Mouse (Mus musculus) heart, adult 11 months (tissue): ENCODE measurements around the gene Ppfia3.

Experiments
- DNase-seq: peaks from one replicate; pipeline ENCODE4 v3.0.0; 2022

Gene Ppfia3

DNA sequence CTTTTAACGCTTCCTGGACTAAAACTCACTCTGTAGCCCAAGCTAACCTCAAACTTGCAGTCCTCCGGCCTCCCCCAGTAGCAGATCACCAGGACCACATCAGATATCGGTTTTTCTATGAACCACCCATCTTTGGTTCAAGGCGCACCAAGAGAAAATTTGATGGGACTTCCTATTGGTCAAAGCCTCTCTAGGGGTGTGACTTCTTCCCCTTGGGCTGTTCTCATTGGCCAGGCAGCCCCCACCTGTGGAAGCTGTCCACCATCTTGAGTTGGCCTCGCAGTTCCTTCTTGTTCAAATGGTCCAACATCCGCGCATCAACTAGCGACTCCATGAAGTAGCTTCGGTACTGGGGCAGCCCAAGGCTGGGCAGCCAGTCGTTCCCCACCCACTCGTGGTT lies 24.7 kb downstream of the Ppfia3 start:
- no peak for DNase-seq

DNA sequence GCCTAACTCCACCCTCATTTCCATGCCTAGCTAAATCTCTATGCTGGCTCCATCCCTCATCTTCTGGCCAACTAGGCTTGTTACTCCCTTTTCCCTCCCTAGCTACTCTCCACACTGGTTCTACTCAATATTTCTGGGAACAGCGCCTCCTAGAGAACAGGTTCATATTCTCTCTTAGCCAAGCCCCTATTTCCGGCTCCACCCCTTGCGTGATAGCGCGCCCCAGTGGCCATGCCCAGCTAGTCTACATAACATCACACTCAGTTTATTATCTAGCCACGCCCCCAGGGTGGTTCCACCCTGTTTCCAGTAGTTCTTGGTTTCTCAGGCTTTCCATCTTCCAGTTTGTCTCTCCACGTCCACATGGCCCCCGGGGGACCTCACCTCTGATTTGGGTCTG lies 25.5 kb downstream of the Ppfia3 start:
- peak; percentile 96 for DNase-seq

DNA sequence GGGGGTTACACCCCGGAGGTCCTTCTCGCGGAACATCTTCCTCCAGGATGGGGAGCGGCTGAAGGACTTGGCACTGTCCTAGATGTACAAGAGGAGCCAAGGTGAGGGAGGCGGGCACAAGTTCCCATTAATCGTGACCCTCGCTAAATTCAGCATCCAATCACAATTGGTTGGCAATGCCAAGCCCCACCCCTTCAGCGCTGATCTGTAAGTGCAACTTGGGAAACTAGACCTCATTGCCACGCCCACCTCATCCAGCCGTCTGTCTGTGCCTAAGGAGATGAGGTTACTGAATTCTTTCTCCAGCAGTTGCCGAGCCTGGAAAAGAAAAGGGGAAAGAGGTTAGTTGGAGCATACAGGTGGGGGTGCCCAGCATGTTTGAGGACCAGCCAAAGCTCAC lies 26.1 kb downstream of the Ppfia3 start:
- DNase-seq: peak; percentile 96

DNA sequence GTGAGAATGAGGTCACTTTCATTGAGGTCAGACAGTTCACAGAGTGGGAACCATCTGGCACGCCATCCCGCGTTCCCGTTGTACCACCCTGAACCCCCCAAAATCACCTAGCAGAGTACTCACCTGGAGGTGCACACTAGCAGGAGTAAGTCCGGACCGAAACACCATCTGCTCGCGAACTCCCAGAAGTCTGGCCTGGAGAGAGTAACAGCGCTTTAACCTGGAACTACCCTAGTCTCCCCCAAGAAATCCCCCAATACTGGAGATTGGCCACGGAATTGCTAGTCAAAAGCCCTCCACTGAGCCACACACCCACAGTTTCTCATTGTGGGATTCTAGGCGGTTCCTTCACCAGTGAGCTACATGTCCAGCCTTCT lies 26.8 kb downstream of the Ppfia3 start:
- peak; percentile 91 for DNase-seq

DNA sequence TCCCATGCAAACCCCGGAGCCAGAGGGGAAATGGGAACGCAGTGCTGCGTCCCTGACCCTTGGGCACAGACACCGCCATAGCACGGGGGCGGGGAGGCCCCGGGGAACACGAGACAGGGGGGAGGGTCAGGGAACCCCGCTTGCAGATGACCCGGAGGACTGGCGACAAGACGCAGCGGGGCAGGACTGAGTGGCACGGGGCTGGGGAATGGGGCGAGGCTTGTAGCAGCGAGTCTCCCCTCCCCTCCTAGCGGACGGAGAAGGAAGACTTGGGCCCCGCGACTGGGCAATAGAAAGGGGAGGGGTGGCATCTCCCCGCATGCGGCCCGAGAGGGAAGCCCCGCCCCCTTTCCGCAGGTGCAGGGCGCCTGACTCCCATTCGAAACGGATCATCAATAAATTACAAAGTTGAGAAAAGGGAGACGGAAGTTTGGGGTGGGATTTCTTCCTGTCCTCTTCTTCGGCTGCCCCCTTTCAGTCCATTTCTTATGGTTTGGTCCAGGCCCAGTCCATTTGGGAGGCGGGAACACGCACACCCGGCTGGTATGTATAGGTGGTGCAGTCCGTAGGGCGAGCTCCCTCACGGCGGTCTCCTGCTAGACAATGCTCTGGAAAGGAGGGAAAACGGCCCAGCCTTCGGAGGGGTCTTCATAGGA lies 27.3 kb downstream of the Ppfia3 start:
- peak; percentile 97 for DNase-seq

DNA sequence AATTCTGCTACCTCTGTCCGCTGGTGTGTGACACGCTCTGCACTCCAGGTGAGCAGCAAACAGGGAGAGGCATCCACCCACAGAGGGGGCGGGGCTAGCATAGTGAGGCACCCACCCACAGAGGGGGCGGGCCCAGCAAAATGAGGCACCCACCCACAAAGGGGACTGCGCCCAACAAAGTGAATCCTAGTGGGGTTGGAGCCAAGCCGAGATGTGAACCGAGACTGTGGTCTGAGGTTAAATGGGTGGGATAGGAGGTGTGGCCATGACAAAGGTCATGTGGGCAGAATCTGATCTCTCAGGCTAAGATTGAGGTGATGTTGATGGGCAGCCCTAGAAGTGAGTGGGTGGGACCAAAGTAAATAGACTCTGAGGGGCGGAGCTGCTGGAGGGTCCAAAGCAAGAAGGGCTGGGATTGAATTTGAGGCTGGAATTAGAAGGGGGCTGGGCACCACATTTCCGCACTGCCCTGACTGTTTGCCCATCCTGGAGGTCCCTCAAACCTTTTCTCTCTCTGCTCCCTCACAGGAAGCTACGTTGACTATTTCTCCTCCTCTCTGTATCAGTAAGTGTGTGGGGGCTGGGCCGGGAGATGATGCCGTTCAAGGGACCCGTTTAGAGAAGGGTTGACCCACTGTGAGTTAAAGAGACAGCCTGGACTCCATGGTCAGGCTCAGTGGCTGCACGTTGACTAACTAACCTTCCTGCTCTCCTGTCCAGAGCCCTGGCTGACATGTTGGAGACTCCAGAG lies 28.5 kb downstream of the Ppfia3 start:
- peak; percentile 94 for DNase-seq

DNA sequence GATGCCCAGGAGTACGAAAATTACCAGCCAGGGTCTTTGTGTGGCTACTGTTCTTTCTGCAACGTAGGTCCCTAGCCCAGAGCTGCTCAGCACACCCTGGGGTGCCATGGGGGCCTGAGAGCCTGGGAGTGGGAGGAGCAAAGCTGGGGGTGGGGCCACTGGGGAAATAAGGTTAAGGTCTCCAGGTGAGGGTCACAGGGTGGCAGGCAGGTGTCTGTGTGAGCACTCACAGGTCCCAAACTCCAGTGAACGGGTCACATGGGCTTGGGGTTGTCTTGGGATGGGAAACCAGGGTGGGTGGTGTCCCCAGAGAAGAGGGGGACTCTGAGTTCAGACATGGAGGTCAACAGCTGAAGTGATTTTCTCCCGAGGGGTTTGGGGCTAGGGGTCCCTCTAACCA lies 29.4 kb downstream of the Ppfia3 start:
- peak; percentile 92 for DNase-seq

DNA sequence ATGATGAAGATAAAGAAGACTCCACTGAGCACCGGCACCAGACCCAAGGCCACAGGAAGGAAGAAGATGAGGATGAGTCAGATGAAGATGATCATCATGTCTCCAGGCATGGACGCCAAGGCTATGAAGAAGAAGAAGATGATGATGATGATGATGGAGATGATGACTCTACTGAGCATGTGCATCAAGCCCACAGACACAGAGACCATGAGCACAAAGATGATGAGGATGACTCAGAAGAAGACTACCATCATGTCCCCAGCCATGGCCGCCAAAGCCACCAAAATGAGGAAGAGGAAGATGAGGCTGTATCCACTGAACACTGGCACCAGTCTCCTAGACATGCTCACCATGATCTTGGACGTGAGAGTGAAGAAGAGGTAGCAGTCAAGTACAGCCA lies 30.5 kb downstream of the Ppfia3 start:
- DNase-seq: no peak

DNA sequence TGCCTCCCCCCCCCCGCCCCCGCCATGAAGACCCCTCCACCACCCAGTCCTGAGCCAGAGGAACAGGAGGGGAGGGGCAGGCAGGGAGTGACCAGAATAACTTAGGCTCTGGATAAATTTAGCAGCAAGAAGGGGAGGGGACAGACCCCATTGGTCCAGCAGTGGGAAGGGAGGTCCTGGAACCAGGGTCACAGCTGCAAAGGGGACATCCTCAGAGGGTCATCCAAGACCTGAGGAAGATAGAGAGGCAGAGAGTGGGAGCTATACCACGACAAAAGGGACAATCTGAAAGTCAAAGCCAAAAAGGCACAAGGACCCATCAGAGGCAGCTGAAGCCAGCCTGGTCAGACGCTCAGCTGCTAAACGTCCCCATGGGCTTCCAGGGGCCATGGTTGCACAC lies 31.8 kb downstream of the Ppfia3 start, which contains the start of gene Hrc:
Gene Hrc, plus strand, starts transcription at position 235 of the 400 bp plus-strand sequence.
- DNase-seq: peak; percentile 98

DNA sequence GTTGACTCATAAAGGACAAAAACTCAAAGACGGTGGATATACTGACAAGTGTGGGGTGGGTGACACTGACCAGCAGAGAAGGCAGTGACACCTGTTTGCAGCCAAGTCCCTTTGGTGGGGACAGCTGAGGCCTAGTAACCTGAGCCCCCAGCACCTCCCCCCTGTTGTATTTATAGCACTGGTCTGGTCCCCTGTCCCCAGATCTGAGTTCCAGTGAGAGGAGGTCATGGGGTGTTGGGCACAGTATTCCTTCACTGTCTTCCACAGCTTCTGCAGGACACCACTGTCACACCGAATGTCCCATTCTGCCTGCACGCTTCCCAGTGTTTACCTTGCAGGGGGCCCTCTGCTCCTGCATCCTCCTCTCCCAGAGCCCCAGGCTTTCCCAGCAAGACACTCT lies 32.2 kb downstream of the Ppfia3 start:
- peak; percentile 98 for DNase-seq

DNA sequence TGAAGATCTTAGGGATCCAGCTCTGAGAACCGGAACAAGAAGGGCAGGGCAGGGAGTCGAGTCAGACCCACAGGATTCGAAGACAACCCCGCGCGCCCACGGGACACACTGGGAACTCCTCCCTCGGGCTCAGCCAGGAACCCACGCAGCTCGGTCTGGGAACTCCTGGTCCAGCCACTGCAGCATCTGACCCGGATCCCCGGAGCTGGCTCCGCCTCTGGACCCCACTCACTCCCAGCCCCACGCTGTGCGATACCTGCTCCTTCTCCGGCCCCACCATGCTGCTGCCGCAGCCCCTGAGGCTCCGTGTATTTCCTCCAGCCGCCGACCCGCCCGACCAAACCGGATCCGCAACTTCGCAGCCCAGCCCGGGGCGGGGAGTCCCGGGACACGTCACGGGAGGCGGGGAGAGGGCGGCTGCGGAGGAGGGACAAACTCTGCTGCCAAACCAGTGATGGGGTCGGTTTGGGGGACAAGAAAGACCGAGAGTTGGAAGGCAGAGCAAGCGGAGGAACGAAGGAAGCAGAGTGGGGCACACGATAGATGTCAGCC lies 33.3 kb downstream of the Ppfia3 start, which contains the start of gene Trpm4:
Gene Trpm4, minus strand, starts transcription at position 350 of the 552 bp plus-strand sequence.
- peak; percentile 99 for DNase-seq

DNA sequence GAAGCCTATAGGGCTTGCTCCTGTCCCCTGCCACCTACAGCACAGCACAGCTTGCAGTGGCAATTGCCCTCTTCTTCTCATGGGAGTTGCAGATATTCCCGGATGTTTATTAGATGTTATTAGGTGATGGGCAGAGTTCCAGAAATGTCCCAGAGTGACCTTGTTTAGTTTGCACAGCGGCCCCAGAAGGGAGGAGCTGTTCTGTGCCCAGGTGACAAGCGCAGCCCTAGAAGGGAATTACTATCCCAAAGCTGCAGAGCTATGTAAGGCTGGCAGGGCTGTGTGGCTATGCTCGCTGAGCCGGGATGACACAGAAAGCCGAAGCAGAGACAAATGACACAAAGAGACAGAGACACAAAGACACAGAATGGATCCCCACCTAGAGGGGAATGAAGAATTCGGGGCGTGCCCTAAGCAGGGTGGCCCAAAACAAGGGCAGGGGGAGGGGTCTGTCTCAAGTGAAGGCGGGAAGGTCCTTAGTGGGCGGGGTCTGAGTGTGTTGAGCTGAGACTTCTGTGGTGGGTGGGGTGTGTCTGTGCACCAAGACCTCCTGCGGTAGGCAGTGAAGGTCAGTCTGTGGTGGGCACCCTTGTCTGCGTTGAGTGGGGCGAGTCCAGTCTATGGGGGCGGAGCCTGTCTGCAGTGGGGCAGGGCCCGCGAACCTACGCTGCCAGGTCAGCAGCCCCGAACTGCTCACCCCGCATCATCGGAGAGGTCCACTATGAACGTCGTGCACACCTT lies 34.0 kb downstream of the Ppfia3 start:
- peak; percentile 97 for DNase-seq

DNA sequence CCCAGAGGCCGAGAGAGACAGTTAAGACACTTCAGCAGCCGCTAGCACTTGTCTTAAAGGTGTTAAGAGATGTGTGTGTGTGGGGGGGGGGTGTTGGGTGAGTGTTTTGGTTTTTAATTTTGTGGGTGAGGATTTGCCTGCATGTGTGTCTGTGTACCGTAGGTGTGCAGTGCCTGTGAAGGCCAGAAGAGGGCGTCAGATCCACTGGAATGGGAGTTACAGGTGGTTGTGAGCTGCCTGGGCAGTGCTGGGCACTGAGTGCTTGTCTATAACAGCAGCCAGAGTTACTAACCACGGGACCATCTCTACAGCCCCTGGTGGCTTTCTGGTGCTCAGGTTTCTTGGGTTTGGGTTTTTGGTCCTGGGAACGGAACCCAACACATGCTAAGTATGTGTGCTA lies 35.3 kb downstream of the Ppfia3 start:
- DNase-seq: no peak

DNA sequence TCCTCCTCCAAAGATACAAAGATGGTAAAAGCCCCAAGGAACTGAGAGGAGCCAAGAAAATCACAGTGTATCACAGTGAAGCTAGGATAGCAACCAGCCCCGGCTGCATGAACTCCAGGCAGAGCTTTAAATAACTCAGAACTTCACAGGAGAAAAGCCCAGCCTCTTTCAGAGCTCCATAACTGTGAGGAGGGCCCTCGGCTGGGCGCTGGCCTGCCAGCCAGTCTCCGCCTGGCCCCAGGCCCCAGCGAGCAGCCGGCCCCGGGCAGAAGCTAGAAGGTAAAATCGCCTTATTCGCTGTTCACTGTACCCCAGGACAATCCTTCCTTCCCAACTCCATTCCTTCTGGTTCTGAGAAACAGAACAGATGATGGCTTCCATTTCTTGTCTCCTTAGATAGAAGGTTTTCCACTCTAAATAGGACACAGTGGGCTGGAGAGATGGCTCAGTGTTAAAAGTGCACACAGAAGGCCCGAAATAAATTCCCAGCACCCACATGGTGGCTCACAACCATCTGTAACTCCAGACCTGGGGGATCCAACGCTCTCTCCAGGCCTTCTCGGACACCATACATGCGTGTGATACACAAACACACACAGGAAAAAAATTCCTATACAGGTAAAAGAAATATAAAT lies 37.9 kb downstream of the Ppfia3 start:
- no peak for DNase-seq

DNA sequence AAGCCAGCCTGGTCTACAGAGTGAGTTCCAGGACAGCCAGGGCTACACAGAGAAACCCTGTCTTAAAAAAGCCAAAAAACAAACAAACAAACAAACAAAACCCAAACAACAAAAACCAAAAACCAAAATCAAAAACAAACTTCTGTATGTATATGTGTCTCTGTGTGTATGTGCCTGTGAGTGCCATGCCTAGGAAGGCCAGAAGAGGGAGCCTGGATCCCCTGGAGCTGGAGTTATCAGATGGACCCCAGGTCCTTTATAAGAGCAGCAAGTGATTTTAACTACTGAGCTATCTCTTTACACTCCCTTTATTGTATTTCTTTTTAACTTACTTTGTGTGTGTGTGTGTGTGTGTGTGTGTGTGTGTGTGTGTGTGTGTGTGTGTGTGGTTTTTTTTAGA lies 41.0 kb downstream of the Ppfia3 start:
- DNase-seq: no peak

DNA sequence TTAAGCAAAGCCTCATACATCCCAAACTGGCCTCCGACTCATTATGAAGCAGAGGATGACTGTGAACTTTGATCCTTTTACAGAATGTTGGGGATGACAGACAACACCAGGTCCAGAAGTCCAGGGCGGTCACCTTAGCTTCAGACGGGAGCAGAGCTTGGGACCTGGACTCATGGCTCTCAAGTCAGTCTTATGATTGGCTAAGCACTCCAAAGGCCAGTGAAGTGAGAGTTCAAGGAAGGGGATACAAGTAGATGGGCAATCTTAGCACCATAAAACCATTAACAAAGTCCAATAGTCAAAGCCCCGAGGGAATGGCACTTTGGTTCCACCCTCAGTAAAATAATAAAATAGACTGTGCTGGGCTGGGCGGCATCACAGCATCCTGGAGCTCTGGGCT lies 43.8 kb downstream of the Ppfia3 start:
- no peak for DNase-seq

DNA sequence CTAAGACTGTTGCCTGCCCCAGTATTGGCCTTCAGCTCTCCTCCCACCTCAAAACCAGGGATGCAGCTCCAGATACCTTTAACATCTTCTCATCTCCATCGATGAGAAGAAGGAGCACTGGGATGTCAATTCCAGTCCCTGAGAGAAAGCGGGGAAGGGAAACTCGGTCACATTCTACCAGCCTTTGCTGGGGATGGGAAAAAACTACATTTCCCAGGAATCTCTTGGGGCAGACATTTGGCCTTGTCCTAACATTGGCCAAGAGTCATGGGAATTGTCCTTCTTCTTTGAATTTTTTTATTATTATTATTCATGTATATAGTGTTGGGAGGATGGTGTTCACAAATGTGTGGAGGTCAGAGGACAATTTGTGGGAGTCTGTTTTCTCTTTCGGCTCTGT lies 44.6 kb downstream of the Ppfia3 start:
- DNase-seq: no peak

DNA sequence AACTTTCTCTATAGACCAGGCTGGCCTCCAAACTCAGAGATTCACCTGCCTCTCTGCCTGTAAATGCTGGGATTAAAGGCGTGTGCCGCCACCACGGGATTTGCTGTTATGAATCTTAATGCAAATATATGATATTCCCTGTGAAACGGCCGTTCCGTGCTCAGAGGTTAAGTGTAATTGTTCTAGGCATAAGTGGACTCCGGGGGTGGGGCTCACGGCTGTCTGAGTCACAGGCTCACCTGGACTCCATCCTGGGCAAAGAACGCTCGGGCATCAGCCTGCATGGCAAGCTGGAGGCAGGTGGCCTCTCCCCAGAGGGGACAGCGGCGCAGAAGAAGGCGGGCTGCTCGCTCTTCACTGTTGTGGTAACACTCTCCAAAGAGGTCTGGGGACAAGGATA lies 50.3 kb downstream of the Ppfia3 start:
- DNase-seq: no peak

DNA sequence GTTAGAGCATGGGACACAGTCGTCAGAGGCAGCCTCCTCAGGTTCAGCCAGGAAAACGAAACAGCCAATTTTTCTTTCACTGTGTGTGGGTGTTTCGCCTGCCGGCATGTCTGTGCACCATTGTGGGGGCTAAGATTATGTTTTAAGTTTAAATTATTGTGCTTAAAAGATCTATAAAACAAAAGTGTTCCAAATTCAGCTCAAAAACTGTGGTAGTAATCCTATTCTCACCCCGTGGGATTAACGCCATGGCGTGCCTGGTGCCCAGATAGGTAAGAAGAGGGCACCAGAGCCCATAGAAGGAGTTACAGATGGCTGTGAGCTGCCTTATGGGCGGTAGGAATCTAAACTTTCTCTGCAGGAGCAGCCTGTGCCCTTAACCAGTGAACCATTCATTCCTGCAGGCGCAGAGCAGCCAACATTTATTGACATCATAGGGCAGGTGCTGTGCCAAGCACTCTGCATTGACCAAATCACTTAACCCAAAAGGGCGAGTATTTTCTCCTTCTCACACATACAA lies 51.6 kb downstream of the Ppfia3 start:
- DNase-seq: no peak

DNA sequence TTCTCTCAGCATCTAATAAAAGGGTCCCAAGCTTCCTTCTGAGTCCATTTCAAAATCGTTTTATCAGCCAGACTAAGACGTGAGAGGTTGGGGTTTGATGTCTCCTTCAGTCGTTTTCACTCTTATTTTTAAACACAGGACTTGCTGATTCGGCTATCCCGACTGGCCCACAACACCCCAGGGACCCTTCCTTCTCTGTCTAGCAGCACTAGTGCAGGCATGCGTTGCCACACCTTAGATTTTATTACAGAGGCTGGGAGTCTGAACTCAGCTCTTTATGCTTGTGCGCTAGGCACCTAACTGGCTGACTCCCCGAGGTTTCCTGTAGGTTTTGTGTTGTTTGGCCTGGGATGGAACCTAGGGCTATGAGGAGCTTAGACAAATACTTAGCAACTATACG lies 53.3 kb downstream of the Ppfia3 start:
- no peak for DNase-seq

DNA sequence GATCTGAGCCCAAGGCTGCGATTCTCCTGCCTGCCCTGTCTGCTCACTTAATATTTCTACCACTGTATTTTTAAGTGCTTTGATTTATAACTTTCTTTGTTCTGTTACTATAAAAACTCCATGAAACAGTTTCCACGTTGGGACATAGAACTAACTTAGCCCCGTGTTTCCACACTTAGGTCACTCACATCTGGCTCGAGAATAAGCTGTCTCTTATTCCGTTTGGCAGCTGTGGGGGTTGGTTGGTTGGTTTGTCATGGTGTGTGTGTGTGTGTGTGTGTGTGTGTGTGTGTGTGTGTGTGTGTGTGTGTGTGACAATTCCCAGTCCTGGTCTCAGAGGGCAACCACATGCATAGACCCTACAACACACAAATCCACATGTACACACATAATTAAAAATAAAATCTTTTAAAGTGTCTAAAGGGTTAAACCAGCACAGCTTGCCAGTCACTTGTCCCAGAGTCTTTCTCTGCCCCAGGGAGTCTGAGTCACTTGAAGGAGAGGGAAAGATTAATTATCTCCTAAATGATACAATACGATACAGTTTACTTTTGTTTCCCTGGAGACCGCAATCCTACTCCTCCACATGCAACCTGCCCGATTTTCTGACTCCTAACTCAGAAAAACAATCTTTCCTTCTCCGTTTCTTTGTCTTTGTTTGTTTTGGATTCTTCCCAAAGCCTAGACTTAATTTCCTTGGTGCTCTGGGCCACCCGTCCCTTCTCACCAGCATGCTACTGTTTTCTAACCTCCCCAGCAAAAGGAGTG lies 53.9 kb downstream of the Ppfia3 start:
- no peak for DNase-seq

DNA sequence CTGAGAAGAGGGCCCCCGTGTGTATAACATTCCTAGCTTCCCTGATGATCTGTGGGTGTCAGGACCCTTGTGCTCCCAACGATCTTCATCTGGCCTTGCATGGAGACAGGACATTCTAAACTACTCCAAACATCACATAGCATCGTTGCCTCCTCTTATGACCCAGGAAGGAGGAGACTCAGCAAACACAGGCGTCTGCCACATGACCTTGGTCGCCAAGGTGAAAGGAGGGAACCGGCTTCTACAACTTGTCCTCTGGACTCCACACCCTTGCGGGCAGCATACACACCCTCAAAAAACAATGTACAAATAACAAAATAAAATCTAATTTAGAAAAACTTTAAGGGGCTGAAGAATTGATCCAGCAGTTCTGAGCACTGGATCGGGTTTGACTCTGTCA lies 54.8 kb downstream of the Ppfia3 start:
- no peak for DNase-seq
